Comparison of ENCODE assay signal across 9 mouse cellular contexts in the genomic region with DNA sequence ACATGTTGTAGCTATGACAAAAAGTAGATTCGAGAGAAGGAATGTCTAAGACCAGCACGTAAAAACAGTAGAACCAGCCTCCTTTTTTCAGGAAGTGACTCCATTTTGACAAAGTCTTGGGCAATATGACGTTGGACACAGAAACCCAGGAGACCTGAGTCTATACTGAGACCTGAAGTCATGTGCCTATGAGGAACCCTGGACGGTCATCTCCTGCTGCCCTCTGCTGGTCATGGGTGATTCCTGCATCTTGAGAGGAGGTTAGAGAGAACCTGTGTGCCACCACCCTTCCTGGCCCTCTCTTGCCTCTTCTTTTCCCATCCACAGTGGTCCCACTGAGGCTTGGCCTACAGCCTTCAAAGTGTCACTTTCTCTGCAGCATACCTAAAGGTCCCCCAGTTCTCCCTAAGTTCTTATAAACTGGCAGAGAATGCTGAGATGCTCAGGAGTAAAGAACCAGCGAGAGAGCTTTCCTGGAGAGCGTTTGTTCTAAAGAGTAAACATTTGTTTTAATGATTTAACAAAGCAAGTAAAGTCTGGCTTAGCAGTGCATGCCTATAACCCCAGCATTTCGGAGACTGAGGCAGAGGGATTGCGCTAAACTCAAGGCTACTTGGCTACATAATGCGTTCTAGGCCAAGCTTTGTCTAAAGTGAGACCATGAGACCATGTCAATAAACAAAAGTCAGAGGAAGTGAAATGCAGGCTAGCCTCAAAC. TPM values are rescaled to one million over a fixed set of nuclear protein-coding genes. Genes with fewer than 3 reads are reported as not detected.
DNase-seq lines count a peak whose midpoint lies in the region; ATAC-seq and TF ChIP-seq lines count a peak whose summit lies in the region.
"Had no signal": no experiment of that assay in that cellular context is flagged by ENCODE, and none has a peak within 500 bp of the region (broad histone marks: within the 10 kb centered on the region; RNA-seq: fewer than 3 reads in every experiment).

No protein-coding gene starts in this region.

- H3K4me2 ChIP-seq in heart, embryonic 15.5 days, result no peak overlapping the region
- H3K4me2 ChIP-seq in liver, embryonic 11.5 days, result no peak overlapping the region
- no peak overlapping the region for H3K4me2 ChIP-seq in stomach, embryonic 14.5 days (replicated peaks; ENCODE audit: low read depth, low read length)
- H3K4me2 ChIP-seq: embryonic facial prominence, embryonic 12.5 days had no signal

- no peaks in the 10 kb centered on the region for H3K9me3 ChIP-seq in forebrain, embryonic 10.5 days
- H3K9me3 ChIP-seq in heart, embryonic 15.5 days (replicated peaks), result no peaks in the 10 kb centered on the region
- no peaks in the 10 kb centered on the region for H3K9me3 ChIP-seq in liver, embryonic 11.5 days (ENCODE audit: control insufficient read depth, low read length)
- H3K9me3 ChIP-seq in stomach, embryonic 14.5 days (ENCODE audit: control insufficient read depth, low read depth, low read length), result no peaks in the 10 kb centered on the region
- H3K9me3 ChIP-seq: embryonic facial prominence, embryonic 12.5 days had no signal

- ATAC-seq in heart, embryonic 15.5 days (replicated peaks; ENCODE audit: insufficient number of reproducible peaks, insufficient read depth, low FRiP score, low read depth), result peak; percentile 76; the same call in 1 of the 2 replicates
- ATAC-seq in liver, embryonic 11.5 days (replicated peaks; ENCODE audit: low FRiP score), result peak; percentile 81
- peak; percentile 61; the same call in 1 of the 2 replicates for ATAC-seq in stomach, embryonic 14.5 days (ENCODE audit: insufficient number of reproducible peaks, insufficient read depth, low FRiP score, low read depth)

- peak; percentile 91 for TF ChIP-seq CTCF in brain, embryonic 14.5 days (IDR thresholded peaks at IDR 0.05; ENCODE audit: borderline replicate concordance, extremely low read depth, insufficient read depth, insufficient read length)

- DNase-seq in CD4-positive, CD25-positive, alpha-beta regulatory T cell, adult 2 months (ENCODE audit: low read depth, low spot score), result peak; percentile 92
- DNase-seq in brain, embryonic 14.5 days (ENCODE audit: low read depth), result peak; percentile 78
- DNase-seq in forebrain, embryonic 10.5 days (ENCODE audit: extremely low spot score, low spot score), result peak; percentile 79
- DNase-seq in kidney, postnatal 10 days, result peak; percentile 89
- peak; percentile 70 for DNase-seq in liver, embryonic 11.5 days (ENCODE audit: low spot score)
- DNase-seq in neural tube, embryonic 10.5 days (ENCODE audit: extremely low spot score, low spot score), result peak; percentile 82

- WGBS in forebrain, embryonic 10.5 days, result 59% methylated on average over 9 of the region's 9 CpGs
- 54% methylated on average over 9 of the region's 9 CpGs for WGBS in heart, embryonic 15.5 days
- WGBS in liver, embryonic 11.5 days, result 52% methylated on average over 9 of the region's 9 CpGs
- WGBS in stomach, embryonic 14.5 days, result 47% methylated on average over 9 of the region's 9 CpGs

- H3K27me3 ChIP-seq in forebrain, embryonic 10.5 days (ENCODE audit: poor library complexity, severe bottlenecking), result no peaks in the 10 kb centered on the region
- H3K27me3 ChIP-seq in heart, embryonic 15.5 days, result no peaks in the 10 kb centered on the region
- H3K27me3 ChIP-seq in liver, embryonic 11.5 days (replicated peaks; ENCODE audit: control insufficient read depth, insufficient read depth, low read length), result no peaks in the 10 kb centered on the region
- no peaks in the 10 kb centered on the region for H3K27me3 ChIP-seq in stomach, embryonic 14.5 days (ENCODE audit: control insufficient read depth, insufficient read depth, low read length)
- H3K27me3 ChIP-seq: embryonic facial prominence, embryonic 12.5 days had no signal

- H3K4me3 ChIP-seq in forebrain, embryonic 10.5 days, result no peak overlapping the region
- no peak overlapping the region for H3K4me3 ChIP-seq in heart, embryonic 15.5 days
- no peak overlapping the region for H3K4me3 ChIP-seq in liver, embryonic 11.5 days (ENCODE audit: low read depth, low read length)
- H3K4me3 ChIP-seq in stomach, embryonic 14.5 days (ENCODE audit: low read depth, low read length), result no peak overlapping the region
- H3K4me3 ChIP-seq: embryonic facial prominence, embryonic 12.5 days had no signal

- H3K27ac ChIP-seq in forebrain, embryonic 10.5 days, result no peak overlapping the region
- no peak overlapping the region for H3K27ac ChIP-seq in heart, embryonic 15.5 days
- no peak overlapping the region for H3K27ac ChIP-seq in liver, embryonic 11.5 days (ENCODE audit: low read depth, low read length)
- no peak overlapping the region for H3K27ac ChIP-seq in stomach, embryonic 14.5 days (ENCODE audit: low read length)
- H3K27ac ChIP-seq: embryonic facial prominence, embryonic 12.5 days had no signal

- no peaks in the 10 kb centered on the region for H3K36me3 ChIP-seq in forebrain, embryonic 10.5 days (replicated peaks)
- no peaks in the 10 kb centered on the region for H3K36me3 ChIP-seq in heart, embryonic 15.5 days
- H3K36me3 ChIP-seq in liver, embryonic 11.5 days (ENCODE audit: control insufficient read depth, insufficient read depth, low read length), result no peaks in the 10 kb centered on the region
- H3K36me3 ChIP-seq in stomach, embryonic 14.5 days (ENCODE audit: control insufficient read depth, insufficient read depth, low read length), result no peaks in the 10 kb centered on the region
- H3K36me3 ChIP-seq: embryonic facial prominence, embryonic 12.5 days had no signal

- 0 out of 2 replicates have a peak, but pooled peaks cover 4% of the 10 kb centered on the region for H3K4me1 ChIP-seq in forebrain, embryonic 10.5 days
- peaks cover 8% of the 10 kb centered on the region; the same call in 1 of the 2 replicates for H3K4me1 ChIP-seq in heart, embryonic 15.5 days (replicated peaks)
- H3K4me1 ChIP-seq in liver, embryonic 11.5 days (replicated peaks; ENCODE audit: control insufficient read depth, insufficient read depth, low read length), result no peaks in the 10 kb centered on the region
- no peaks in the 10 kb centered on the region for H3K4me1 ChIP-seq in stomach, embryonic 14.5 days (ENCODE audit: control insufficient read depth, insufficient read depth, low read length)
- H3K4me1 ChIP-seq: embryonic facial prominence, embryonic 12.5 days had no signal

- no peak overlapping the region for H3K9ac ChIP-seq in heart, embryonic 15.5 days
- H3K9ac ChIP-seq in liver, embryonic 11.5 days (ENCODE audit: low read depth, low read length), result no peak overlapping the region
- no peak overlapping the region for H3K9ac ChIP-seq in stomach, embryonic 14.5 days (replicated peaks; ENCODE audit: low read depth, low read length)
- H3K9ac ChIP-seq: embryonic facial prominence, embryonic 12.5 days had no signal

- TF ChIP-seq POLR2A in brain, embryonic 14.5 days (IDR thresholded peaks at IDR 0.05; ENCODE audit: borderline replicate concordance, extremely low read depth, insufficient read depth, insufficient read length, poor library complexity, severe bottlenecking), result no peak

RNA-seq across cellular contexts. Expression of a gene that starts 3.4 kb away (rescaled TPM):
- not detected in 2 replicates for polyA plus RNA-seq in brain, embryonic 14.5 days (2012; rRNA removed)
- 0.14 TPM in 1 of 2 replicates, not detected in the other for polyA plus RNA-seq in forebrain, embryonic 10.5 days (2016; fragmentation: Nextera tagmentation; extraction: Ambion mirVana)
- 0.21 and 2.5 TPM in 2 replicates for polyA plus RNA-seq in heart, embryonic 15.5 days (2015; fragmentation: Nextera tagmentation; extraction: Ambion mirVana)
- 0.14 TPM in 1 of 2 replicates, not detected in the other for polyA plus RNA-seq in liver, embryonic 11.5 days (2014; fragmentation: Nextera tagmentation; extraction: Ambion mirVana)
- not detected in 2 replicates for polyA plus RNA-seq in stomach, embryonic 14.5 days (2014; fragmentation: Nextera tagmentation; extraction: Ambion mirVana)
